Mouse (Mus musculus) brown adipose tissue, adult 24 weeks (tissue): ENCODE measurements around the gene Ccdc158. TPM values are rescaled to one million over a fixed set of nuclear protein-coding genes. Genes with fewer than 3 reads are reported as not detected.

ENCODE experiments used
- H3K27ac ChIP-seq: fragments of 200-500 bp; replicated peaks from 2 replicates; pipeline ENCODE4 v1.5.1; 2012; ENCODE audit warnings: low read depth, mild to moderate bottlenecking, low read length
- H3K4me1 ChIP-seq: fragments of 200-500 bp; 2 replicates; pipeline ENCODE4 v1.6.1; 2012; ENCODE audit warnings: low read length, mixed read lengths; ENCODE audit not compliant: control insufficient read depth, insufficient read depth, insufficient read length
- H3K4me3 ChIP-seq: fragments of 200-500 bp; 2 replicates; pipeline ENCODE4 v1.5.1; 2012; ENCODE audit warnings: low read depth, mild to moderate bottlenecking, low read length, moderate library complexity; ENCODE audit not compliant: insufficient read depth
- polyA plus RNA-seq: library from polyadenylated mRNA; stranded (reverse); fragments of >200 nt; gene quantifications from 2 replicates; pipeline ENCODE4 v1.2.4, GENCODE M21; 2012; ENCODE audit not compliant: missing spikeins, insufficient read depth, insufficient read length

Gene Ccdc158
- polyA plus RNA-seq, 1 experiment = 0.32 TPM

GRCm38 (mm10) chr5:92698131-92698836, 23.2 kb upstream of the Ccdc158 start:
- no peak overlapping the region for H3K4me3 ChIP-seq
- H3K27ac ChIP-seq = no peak overlapping the region
- no peaks in the 10 kb centered on the region; the same call in 1 of the 2 replicates for H3K4me1 ChIP-seq

- Histone ChIP-seq H3K4me3 (no peak overlapping the region), H3K4me1 (no peaks in the 10 kb centered on the region; the same call in 1 of the 2 replicates), H3K27ac (no peak overlapping the region)
Observed at GRCm38 (mm10) chr5:92694316-92694995, 19.4 kb upstream of the Ccdc158 start.

- Histone ChIP-seq H3K27ac (no peak overlapping the region), H3K4me3 (no peak overlapping the region), H3K4me1 (no peaks in the 10 kb centered on the region)
Observed at GRCm38 (mm10) chr5:92693744-92694143, 18.7 kb upstream of the Ccdc158 start.

- Histone ChIP-seq H3K27ac (no peak overlapping the region), H3K4me1 (no peaks in the 10 kb centered on the region), H3K4me3 (no peak overlapping the region)
Observed at GRCm38 (mm10) chr5:92692206-92693007, 17.3 kb upstream of the Ccdc158 start.

GRCm38 (mm10) chr5:92688569-92688968, 13.5 kb upstream of the Ccdc158 start:
- Histone ChIP-seq H3K27ac (no peak overlapping the region), H3K4me3 (no peak overlapping the region), H3K4me1 (0 out of 2 replicates have a peak, but pooled peaks cover under 1% of the 10 kb centered on the region)

- H3K4me1 ChIP-seq = 0 out of 2 replicates have a peak, but pooled peaks cover 4% of the 10 kb centered on the region
- no peak overlapping the region for H3K4me3 ChIP-seq
- no peak overlapping the region for H3K27ac ChIP-seq
Observed at GRCm38 (mm10) chr5:92688124-92688523, 13.1 kb upstream of the Ccdc158 start.

GRCm38 (mm10) chr5:92684715-92685460, 9.8 kb upstream of the Ccdc158 start:
- no peak overlapping the region for H3K27ac ChIP-seq
- no peak overlapping the region for H3K4me3 ChIP-seq
- 0 out of 2 replicates have a peak, but pooled peaks cover 4% of the 10 kb centered on the region for H3K4me1 ChIP-seq

GRCm38 (mm10) chr5:92683871-92684475, 8.9 kb upstream of the Ccdc158 start:
- Histone ChIP-seq H3K4me3 (no peak overlapping the region; the same call in 1 of the 2 replicates), H3K27ac (no peak overlapping the region), H3K4me1 (0 out of 2 replicates have a peak, but pooled peaks cover 4% of the 10 kb centered on the region)

GRCm38 (mm10) chr5:92683351-92683807, 8.3 kb upstream of the Ccdc158 start, which contains the start of gene Shroom3:
Gene Shroom3, plus strand, starts transcription at chr5:92683435.
- Histone ChIP-seq H3K27ac (no peak within 1 kb of the TSS), H3K4me3 (peak within 1 kb of the TSS; percentile 61), H3K4me1 (0 out of 2 replicates have a peak, but pooled peaks cover 4% of the 10 kb centered on the region)

GRCm38 (mm10) chr5:92682621-92683348, 7.7 kb upstream of the Ccdc158 start:
- 0 out of 2 replicates have a peak, but pooled peaks cover 4% of the 10 kb centered on the region for H3K4me1 ChIP-seq
- no peak overlapping the region for H3K27ac ChIP-seq
- H3K4me3 ChIP-seq = peak overlapping the region; percentile 61

- Histone ChIP-seq H3K4me1 (0 out of 2 replicates have a peak, but pooled peaks cover 4% of the 10 kb centered on the region), H3K4me3 (no peak overlapping the region), H3K27ac (no peak overlapping the region)
Observed at GRCm38 (mm10) chr5:92681861-92682260, 6.8 kb upstream of the Ccdc158 start.

GRCm38 (mm10) chr5:92679441-92679840, 4.4 kb upstream of the Ccdc158 start:
- Histone ChIP-seq H3K4me3 (no peak overlapping the region), H3K4me1 (peaks cover 7% of the 10 kb centered on the region), H3K27ac (no peak overlapping the region)

- Histone ChIP-seq H3K4me3 (peak overlapping the region; percentile 30), H3K4me1 (peaks cover 3% of the 10 kb centered on the region)
Observed at GRCm38 (mm10) chr5:92675574-92675920, 476 bp upstream of the Ccdc158 start.

More at GRCm38 (mm10) chr5:92675574-92675920, 476 bp upstream of the Ccdc158 start:
- no peak overlapping the region for H3K27ac ChIP-seq
